Mouse (Mus musculus) layer of hippocampus, adult 8-10 months (tissue): ENCODE measurements around the gene Smpdl3a. TPM values are rescaled to one million over a fixed set of nuclear protein-coding genes. Genes with fewer than 3 reads are reported as not detected.

Experiments used
- DNase-seq, 2 experiments: peaks; one replicate each; pipeline ENCODE4 v3.0.0; 2022; ENCODE audit warnings: low spot score in 2 of 2
- total RNA-seq, 4 experiments: library from RNA; stranded (reverse); gene quantifications; 2 replicates each; pipeline ENCODE4 v1.2.4; 2022

The Smpdl3a gene
- 10 to 100 TPM; 22.2 to 23.9 (median 22.6) TPM for total RNA-seq

DNA sequence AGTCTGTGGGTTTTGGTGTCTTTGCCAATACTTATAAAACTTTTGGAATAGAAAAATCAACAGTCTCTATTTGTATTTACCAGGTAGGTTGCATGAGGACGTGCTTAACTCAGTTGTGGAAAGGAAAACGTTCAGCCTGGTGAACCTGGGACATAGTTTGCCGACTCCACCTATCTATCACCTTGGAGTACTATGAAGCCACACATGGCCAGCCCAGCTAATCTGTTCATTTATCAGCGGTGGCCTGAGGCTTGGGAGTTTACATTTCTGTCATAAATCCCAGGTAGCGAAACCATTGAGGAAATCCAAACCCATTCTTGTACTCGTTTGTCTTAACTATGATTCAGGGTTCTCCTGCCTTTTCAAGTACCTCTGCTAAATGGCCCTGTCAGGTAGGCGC, at the start of gene Smpdl3a:
Gene Smpdl3a, plus strand, starts transcription at position 318 of the 400 bp plus-strand sequence.
- DNase-seq: no peak

DNA sequence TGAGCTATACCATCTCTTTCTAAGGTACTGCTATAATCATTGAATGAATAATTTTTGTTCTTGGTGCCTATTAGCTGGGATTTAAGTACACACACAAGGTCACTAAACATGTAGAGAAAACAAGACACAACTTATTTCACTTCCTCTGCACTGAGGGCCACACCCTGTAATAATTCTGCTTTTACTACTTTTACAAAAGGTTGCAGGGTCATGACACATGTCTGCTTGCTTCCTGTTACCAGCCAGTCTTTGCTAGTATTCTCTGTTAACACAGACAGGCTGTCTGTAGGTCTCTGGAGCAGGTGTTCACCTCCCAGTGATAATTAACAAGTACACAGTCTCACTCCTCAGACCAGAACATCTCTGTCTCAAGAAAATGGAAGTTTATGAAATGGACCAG, 48.7 kb upstream of the Smpdl3a start:
- no peak for DNase-seq

DNA sequence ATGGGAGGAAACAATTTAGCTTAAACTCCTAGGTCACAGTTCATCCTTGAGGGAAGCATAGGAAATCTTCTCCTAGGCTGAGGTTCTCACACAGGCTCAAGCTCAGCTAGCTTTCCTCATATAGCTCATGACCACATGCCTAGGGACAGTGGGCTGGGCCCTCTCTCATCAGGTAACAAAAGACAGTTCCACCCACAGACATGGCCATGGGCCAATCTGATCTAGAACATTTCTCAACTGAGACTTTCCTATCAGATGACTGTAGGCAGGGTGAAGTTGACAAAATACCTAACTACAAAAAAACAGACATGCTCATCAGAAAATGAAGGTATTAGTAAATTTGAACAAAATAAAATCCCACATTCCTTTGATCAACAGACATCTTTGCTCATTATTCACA, 47.0 kb upstream of the Smpdl3a start:
- no peak for DNase-seq

DNA sequence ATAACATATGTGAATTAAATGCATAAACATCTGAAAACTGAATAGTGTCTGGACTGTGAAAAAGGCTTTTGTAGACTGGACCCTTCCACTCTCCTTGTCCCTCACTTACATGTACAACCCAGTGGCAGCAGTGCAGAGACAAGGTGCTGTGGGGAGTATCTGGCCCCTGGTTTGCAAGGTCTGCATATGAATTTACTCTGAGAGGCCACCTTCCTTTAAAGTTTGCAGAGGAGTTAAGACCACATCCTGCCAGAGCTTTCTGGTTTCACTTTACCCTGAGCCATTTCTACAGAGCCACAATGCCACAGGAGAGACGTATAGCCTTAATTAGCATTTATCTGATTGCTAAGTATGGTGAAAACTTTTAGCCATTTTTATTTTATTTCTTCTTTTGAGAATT, 40.8 kb upstream of the Smpdl3a start:
- DNase-seq: no peak

DNA sequence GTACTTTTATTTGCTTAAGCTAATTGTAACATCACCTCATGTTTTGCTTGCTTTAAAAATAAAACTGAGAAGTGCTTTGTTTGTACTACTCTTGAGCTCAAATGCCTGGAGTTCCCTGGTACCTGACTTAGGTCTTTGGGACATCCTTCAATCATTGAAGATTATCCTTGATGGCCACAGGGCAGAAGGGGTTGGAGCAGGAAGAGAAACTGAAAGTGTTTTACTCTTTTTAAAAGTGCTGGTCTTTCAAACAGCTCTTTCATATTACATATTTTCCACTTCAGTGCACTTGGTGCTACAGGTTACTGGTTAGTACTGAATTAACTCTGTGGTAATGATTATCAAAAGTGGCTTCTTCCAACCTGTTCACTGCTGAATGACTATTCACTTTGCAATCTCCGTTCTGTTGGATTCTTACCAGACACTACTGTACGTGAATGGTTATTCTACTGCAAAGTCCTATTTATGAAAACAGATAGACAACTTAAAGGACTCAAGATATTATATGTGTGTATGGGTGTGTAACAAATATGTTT, 38.9 kb upstream of the Smpdl3a start:
- no peak for DNase-seq

DNA sequence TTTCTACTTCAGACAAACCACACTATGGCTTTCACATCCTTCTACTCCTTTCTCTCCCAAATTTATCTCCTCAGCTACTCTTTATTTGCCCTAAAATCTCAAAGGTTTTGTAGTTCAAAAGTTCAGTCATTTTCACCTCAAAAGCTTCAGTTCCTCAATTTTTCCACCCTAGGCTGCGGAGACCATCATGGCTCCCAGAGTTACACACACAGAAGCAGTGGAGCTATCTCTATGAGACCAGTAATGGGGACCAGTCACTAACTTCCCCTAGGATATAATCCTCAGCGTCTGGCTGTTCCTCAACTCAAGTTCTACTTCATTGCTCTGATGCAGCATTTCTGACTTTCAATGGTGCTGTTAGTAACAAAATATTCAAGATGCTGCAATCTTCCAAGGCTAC, 35.1 kb upstream of the Smpdl3a start:
- no peak for DNase-seq

DNA sequence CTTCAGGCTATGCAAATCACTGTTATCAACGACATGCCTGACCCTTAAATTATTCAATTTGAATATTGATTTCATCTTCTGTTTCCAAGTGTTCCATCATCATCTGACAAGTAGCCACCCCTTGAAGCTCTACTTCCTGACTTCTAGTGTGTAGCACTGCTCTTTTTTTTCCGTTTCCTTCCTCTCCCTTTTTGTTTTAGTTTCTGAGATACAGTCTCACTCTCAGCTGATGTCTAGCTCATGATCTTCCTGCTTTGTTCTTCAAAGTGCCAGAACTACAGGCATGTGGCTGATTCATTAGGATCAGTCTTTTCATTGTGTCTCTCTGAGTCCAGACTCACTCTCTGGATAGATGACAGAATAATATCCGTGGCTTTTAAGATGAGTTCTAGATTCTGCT, 33.4 kb upstream of the Smpdl3a start:
- DNase-seq: no peak

DNA sequence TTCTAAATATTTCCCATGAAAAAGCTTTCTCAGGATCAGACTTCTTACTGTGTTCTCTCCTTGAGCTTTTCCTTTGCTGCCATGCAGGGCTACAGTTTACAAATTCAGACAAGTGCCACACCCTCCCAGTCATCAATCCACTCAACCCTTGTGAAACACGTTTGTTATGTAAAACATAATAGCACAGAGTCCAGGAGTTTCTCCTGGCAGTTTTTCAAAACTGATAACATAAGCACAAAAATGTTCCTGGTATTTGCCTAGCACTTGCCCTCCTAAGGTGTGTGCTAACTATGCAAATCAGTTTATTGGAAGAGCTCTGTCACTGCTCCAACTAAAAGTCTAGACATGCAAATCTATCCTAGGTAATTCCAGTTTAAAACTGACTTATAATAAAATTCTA, 31.1 kb upstream of the Smpdl3a start:
- no peak for DNase-seq

DNA sequence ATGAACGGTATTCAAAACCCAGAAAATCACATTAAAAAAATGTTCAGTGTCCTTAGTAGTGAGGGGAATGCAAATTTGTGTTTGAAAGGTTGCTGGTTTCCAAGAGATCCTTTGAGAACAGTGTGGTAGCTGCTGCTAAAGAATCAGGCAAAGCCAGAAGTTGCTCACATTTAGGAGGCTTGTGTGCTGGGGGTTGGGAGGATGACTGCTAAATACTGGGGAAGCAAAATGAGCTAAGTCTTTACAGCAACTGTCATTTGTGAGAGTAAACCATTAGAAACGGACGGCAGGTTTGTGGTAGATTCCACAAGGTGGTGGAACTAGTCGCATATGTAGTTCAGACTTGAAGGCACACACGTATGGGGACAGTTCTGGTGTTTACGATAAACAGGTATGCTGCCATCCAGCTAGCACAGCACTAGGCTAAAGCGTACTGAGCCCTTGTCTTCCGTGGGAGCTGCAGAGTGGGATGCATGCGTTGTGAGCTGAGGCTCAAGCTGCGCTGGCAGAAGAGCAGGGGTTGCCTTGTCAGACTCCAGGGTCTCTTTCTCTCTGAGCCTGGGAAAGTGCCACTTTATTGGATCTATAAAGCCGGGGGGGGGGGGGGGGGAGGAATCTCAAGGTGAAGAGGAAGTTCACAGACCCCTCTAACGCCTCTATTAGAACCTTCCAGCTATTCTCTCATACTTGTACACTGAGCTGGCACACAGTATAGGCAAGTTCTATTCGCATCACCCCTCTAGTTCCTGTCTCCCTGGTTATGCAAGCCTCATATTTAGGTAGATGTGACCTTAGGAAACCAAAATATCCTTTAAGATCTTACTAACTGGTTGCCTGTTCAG, 10.6 kb upstream of the Smpdl3a start:
- DNase-seq: peak; percentile 24 to 25

DNA sequence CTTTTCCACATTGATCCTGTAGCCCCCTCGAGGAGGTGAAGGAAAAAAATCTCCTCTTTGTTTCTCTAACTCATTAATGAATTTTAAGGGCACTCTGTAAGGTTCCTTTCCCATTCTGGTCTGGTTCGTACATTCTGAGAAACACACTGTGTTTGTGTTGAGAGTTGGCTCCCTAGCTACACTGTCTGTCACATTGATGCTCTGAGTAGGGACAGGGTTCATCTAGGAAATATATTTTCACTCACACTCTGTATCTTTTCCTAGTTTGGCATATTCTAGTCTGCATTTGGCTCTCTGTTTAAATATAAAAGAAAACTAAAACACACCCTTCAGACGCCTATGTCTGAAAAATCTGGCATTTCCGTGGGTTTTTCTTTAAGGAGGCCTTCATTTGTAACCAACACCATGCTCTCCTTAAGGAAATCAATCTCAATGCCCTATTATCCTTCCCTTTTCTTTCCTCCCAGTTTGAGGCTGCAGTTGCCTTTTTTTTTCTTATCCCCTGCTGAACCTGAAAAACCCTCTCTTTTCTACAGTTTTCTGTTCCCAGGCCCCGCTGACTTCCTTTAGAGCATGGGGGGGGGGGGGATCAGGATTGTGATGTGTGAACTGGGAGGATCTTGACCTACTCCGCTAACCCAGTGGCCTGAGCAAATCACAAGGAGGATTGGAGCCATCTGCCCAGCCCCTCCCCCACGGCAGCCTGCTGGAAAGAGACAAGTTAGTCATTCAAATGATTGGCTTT, 9.8 kb upstream of the Smpdl3a start:
- peak; percentile 67 to 71 for DNase-seq

DNA sequence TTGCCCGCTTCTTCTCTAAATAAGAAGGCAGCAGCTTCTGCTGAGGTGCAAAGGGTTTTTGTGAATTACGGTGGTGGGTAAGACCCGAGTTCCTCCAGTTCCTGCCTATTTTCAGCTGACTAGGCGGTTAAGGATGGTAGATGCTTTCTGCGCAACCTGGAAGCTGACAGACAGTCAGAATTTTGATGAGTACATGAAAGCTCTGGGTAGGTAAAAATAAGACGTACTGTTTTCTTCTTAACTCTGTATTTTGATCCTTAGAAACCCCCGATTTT, 9.3 kb upstream of the Smpdl3a start, which contains the start of gene Fabp7:
Gene Fabp7, plus strand, starts transcription at position 6 of the 275 bp plus-strand sequence.
- no peak for DNase-seq

DNA sequence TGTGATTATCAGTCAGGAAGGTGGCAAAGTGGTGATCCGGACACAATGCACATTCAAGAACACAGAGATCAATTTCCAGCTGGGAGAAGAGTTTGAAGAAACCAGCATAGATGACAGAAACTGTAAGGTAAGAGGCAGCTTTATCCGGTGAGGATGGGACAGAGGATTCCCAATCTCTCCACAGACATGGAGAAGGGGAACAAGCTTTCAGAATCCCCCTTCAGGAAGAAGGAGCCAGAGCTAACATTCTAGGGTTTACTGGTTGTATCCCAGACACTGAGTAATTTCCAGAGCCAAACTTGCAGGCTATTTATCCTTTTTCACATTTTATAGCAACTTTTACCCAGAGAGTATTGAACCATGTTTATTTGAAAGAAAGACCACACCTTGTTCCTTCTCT, 8.6 kb upstream of the Smpdl3a start:
- DNase-seq: no peak

DNA sequence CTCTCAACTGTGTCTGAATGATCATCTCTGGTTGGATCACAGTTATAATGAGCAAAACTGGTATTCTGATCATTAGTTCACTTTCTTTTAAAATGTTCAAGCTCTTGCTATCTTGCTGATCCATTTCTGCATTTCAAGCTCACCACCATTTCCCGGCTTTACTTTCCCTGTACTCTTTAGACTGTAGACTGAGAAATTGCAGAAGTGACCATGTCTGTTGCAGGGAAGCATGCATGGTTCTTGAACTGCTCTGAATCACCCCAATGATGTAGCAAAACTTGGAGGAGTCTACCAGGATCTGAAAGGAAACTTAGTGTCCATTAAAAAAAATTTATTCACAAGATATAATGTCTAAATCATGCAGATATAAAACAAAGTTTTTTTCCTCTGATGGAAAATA, 1.2 kb upstream of the Smpdl3a start:
- no peak for DNase-seq

DNA sequence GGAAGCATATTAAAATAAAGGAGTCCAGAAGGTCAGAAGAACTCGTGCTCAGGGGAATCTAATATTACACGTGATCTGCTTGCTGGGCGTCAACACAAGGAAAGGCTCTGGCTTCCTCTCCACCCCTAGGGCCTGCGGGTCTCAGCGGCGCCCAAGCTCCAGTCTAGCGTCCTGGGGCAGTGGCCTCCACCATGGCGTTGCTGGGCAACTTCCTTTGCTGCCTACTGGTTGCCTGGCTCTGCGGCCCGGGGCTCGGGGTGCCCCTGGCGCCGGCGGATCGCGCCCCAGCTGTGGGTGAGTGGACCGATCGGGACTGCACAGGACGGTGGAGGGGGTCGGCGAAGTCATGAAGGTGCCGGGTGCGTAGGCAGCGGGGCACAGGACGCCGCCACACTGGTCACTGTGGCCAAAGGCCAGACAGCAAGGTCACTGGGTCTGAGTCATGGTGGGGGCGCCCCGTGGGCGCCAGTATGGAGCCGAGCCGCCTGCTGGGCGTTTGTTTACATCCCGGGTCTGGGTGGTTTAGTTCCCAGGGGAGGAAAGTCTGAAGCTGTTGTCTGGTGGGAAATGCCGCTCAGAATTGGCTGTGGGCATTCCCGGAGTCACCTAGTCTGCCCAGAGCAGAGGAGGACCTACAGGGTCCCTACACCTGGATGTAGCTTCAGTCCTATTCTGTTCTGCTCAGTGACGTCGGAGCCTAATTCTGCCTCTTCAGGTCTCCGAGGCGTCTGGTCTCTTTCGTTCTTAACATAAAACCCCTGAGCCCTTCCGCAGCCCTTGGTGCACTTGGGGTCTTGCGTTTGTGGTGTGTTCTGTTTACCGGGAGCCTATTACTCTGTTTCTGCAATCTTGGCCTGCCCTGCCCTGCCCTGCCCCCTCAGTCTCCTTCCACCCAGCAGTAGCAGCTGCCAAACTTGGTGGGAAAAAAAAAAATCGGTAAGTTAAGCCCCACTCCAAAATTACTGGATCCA, 641 bp downstream of the Smpdl3a start:
- peak in 1 of 2 experiments; percentile 18 for DNase-seq

DNA sequence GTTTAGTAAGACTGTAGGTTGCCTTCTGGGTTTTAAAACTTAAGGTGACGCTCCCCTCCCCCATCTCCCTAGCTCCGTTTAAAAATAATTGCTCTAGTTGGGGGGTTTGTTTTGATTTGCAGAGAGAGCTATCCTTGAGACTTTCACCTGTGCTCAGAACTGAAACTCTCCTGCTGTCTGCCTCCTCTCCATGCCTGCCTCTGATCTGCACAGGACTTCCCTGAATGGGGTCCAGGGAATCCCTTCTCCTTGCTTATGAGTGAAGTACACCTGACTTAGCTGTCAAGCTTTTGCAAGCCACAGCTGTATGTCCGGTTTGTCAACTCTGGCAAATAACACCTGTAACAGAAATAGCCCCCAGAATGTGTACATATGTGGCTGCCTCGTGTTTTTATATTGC, 1.4 kb downstream of the Smpdl3a start:
- no peak for DNase-seq

DNA sequence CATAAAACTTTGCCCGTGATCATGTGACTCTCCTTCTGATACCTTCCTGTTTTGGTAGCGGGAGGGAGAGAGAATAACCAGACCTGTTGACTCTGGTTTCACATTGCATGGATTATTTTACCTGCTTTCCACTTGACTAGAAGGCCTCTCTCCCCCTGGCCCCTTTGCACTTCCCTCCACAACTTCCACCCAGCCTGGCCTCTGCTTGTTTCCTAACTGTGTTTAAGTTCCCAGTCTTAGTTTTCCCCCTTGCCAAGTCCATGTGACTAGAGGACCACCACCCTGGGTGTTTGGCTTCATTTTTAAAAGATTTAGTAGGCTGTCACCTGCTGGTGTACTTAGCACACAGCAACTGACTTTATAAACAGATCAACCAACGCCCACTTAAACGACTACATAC, 1.9 kb downstream of the Smpdl3a start:
- no peak for DNase-seq

DNA sequence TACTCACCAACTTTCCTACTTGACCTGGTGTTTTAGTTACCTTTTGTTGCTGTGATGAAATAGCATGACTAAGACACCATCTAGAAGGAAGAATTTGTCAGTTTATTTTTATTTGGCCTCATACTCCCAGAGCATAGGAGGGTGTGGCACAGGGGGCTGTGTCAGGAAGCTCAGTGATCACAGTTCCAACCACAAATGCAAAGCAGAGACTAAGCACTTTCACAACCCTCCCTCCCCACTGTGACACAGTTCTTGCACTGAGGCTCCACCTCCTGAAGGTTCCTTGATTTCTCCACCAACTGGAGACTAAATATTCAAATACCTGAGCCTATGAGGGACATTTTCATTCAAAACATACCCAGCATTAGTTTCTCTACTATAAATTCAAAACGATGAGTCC, 5.4 kb downstream of the Smpdl3a start:
- no peak for DNase-seq

DNA sequence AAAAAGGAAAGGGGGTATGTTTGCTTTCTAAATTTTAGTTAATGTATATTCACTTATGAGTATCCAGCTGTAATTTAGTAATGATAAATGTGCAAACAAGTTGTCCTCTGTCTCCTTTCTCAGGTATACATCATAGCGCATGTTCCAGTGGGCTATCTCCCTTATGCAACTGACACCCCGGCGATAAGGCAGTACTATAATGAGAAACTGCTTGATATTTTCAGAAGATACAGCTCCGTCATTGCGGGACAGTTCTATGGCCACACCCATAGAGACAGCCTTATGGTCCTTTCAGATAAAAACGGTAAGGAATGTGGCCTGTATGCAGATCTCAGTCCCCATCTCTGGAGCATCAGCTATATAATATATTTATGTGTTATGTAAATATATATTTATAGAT, 13.6 kb downstream of the Smpdl3a start:
- DNase-seq: no peak

DNA sequence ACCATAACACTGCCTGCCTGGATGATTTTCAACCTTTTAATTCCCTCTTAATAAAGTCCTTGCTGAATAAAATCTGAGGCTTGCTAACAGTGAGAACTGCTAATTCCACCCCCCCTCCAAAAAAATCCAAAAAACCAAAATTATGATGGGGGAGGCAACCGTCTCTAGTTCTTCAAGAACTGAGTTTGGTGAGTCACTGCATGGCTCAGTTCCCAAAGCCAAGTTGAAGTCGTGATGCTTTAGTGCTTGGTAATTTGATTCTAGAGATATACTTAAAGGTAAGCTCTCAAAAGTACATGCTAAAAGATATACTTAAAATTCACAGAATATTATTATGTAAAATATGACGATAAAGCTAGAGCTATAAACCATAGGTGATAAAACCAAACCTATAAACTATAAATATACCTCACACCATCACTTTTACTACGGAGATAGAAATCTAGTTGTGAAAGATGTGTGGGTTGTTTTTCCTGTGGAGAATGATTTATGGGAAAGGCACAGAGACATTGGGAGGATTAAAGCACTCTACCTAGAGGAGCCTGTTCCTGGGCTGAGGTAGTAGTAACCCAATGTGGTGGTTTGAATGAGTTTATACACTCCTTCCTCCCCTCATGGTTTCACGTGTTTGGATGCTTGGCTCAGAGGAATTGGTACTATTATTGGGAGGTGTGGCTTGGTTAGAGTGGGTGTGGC, 18.2 kb downstream of the Smpdl3a start:
- DNase-seq: no peak

DNA sequence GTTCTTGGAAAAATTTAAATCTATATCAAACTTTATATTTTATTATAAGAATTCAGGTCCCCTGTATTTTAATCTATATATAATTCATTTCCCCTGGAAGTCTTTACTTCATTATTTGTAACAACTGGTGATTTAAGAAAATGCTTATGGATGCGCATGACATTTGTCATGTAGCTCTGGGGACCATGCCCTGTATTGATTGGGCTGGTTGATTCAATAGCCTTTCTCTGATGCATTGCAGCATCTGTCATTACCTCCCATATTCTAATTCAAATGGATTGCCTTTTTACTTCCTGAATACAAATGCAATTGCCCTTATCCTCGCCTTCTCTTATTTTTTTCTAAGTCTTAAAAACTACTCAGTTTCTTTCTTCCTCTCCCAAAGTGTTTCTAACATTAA, 20.2 kb downstream of the Smpdl3a start:
- no peak for DNase-seq

DNA sequence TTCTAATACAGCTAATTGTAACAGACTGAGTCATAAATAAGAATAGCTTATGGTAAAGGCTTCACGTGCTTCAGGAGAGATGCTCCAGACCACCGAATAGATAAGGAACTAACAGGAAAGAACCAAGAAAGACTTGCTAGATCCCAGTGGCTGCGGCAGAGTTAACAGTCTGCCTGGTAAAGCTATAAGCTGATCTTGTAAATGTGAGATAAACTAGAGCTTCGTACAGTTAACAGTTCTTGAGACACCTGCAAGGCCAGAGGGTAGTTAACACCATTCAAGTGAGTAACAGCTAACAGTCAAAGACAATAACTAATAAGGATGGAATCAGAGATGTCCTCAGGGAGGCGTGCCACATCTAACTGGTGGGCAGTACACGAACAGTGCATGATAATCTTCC, 21.7 kb downstream of the Smpdl3a start:
- DNase-seq: no peak
